Comparison of ENCODE assay signal across 14 mouse cellular contexts in genomic region chr12:17588906-17589612, GRCm38 (mm10).
"Had no signal": no experiment of that assay in that cellular context is flagged by ENCODE, and none has a peak within 500 bp of the region (broad histone marks: within the 10 kb centered on the region; RNA-seq: fewer than 3 reads in every experiment).

No protein-coding gene starts in this region.

- H3K36me3 ChIP-seq: intestine, embryonic 15.5 days; limb, embryonic 10.5 days; liver, embryonic 12.5 days; midbrain, embryonic 15.5 days; neural tube, embryonic 12.5 days had no signal

- H3K9me3 ChIP-seq: intestine, embryonic 15.5 days; limb, embryonic 10.5 days; liver, embryonic 12.5 days; midbrain, embryonic 15.5 days; neural tube, embryonic 12.5 days had no signal

- ATAC-seq: intestine, embryonic 15.5 days; liver, embryonic 12.5 days; midbrain, embryonic 15.5 days had no signal

- H3K9ac ChIP-seq: intestine, embryonic 15.5 days; liver, embryonic 12.5 days; midbrain, embryonic 15.5 days; neural tube, embryonic 12.5 days had no signal

- H3K4me3 ChIP-seq: intestine, embryonic 15.5 days; left cerebral cortex, adult 2 months; limb, embryonic 10.5 days; liver, embryonic 12.5 days; megakaryocyte, embryonic 14.5 days; midbrain, embryonic 15.5 days; neural tube, embryonic 12.5 days had no signal

- H3K4me2 ChIP-seq: intestine, embryonic 15.5 days; liver, embryonic 12.5 days; midbrain, embryonic 11.5 days; midbrain, embryonic 15.5 days; neural tube, embryonic 12.5 days had no signal

- H3K27me3 ChIP-seq: intestine, embryonic 15.5 days; liver, embryonic 12.5 days; midbrain, embryonic 15.5 days; neural tube, embryonic 12.5 days had no signal

- H3K4me1 ChIP-seq: intestine, embryonic 15.5 days; liver, embryonic 12.5 days; megakaryocyte, embryonic 14.5 days; midbrain, embryonic 15.5 days; neural tube, embryonic 12.5 days had no signal

- DNase-seq: right cerebral cortex, postnatal 4 days; spleen, adult 18-20 months; thymus, adult 18-20 months; thymus, postnatal 25 days had no signal

- H3K27ac ChIP-seq: intestine, embryonic 15.5 days; kidney, postnatal 0 days; left cerebral cortex, adult 2 months; limb, embryonic 10.5 days; liver, embryonic 12.5 days; macrophage; midbrain, embryonic 15.5 days; neural tube, embryonic 12.5 days had no signal
